Mouse (Mus musculus) cortical plate, adult 2 months (tissue): ENCODE measurements around the gene Cst12.

Source experiments
- CTCF ChIP-seq: fragments of 200-500 bp; IDR thresholded peaks from 2 replicates; pipeline ENCODE4 v1.5.1; 2011; ENCODE audit warnings: mild to moderate bottlenecking, control low read depth, low read length; ENCODE audit not compliant: insufficient read depth; ENCODE audit errors: extremely low read depth
- POLR2A ChIP-seq: fragments of 200-500 bp; IDR thresholded peaks from 2 replicates; pipeline ENCODE4 v1.6.1; 2011; ENCODE audit warnings: mild to moderate bottlenecking, low read length, control low read depth; ENCODE audit not compliant: insufficient read depth; ENCODE audit errors: extremely low read depth

- TF ChIP-seq CTCF (no peak), POLR2A (no peak)
These were observed 9.3 kb downstream of the Cst12 start, which contains the start of gene Cst8 for GRCm38 (mm10) chr2:148798485-148798884.
